Mouse (Mus musculus): Measurements from ENCODE around the gene Fgr. TPM values are rescaled to one million over a fixed set of nuclear protein-coding genes. Genes with fewer than 3 reads are reported as not detected.

Gene Fgr
- polyA plus RNA-seq, 1 experiment from 2014 or later, result 0.19 TPM

- Histone ChIP-seq H3K36me3 (peaks cover 11% of the 10 kb centered on the region; the same call in 1 of the 2 replicates), H3K9me3 (replicated peaks) (no peaks in the 10 kb centered on the region), H3K4me3 (no peak overlapping the region), H3K9ac (peak overlapping the region; percentile 40; the same call in 1 of the 2 replicates), H3K27me3 (replicated peaks) (no peaks in the 10 kb centered on the region), H3K4me1 (replicated peaks) (peaks cover 100% of the 10 kb centered on the region), H3K27ac (ENCODE audit: poor library complexity, severe bottlenecking) (no peak overlapping the region), H3K4me2 (no peak overlapping the region)
- 66% methylated on average over 3 of the region's 3 CpGs for WGBS
- ATAC-seq (ENCODE audit: insufficient number of reproducible peaks, low FRiP score), result no peak
These were observed 44.4 kb downstream of the Fgr start for GRCm38 (mm10) chr4:133018263-133018798.

DNA sequence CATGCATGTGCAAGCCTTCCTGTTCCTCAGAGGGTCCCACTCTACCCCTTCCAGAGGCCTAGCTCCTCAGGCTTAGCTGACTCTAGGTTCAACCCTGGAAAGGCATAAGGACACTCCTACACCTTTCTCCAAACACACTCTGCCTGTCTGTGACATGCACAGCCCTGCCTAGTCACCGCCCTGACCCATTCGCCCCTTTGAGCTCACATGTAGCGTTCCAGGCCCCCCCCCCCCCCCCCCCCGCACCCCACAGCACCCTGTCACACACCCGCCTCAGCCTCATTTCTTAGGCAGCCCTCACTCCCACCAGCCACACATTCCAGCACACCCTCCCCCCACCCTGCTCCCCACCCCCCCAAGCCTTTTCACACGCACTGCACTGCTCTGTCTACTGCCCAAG lies 46.8 kb downstream of the Fgr start:
- H3K27me3 ChIP-seq (replicated peaks), result no peaks in the 10 kb centered on the region
- H3K9ac ChIP-seq, result peak overlapping the region; percentile 49; the same call in 1 of the 2 replicates
- H3K36me3 ChIP-seq, result peaks cover 14% of the 10 kb centered on the region; the same call in 1 of the 2 replicates
- H3K4me1 ChIP-seq (replicated peaks), result peaks cover 100% of the 10 kb centered on the region
- H3K9me3 ChIP-seq (replicated peaks), result no peaks in the 10 kb centered on the region
- H3K4me2 ChIP-seq, result peak overlapping the region; percentile 23
- H3K27ac ChIP-seq (ENCODE audit: poor library complexity, severe bottlenecking), result peak overlapping the region; percentile 59; the same call in 1 of the 2 replicates
- H3K4me3 ChIP-seq, result no peak overlapping the region
- WGBS, result 32% methylated on average over 3 of the region's 6 CpGs
- no peak for ATAC-seq (ENCODE audit: insufficient number of reproducible peaks, low FRiP score)

- Histone ChIP-seq H3K9me3 (replicated peaks) (no peaks in the 10 kb centered on the region), H3K27ac (ENCODE audit: poor library complexity, severe bottlenecking) (peak overlapping the region; percentile 59; the same call in 1 of the 2 replicates), H3K4me3 (no peak overlapping the region), H3K4me2 (peak overlapping the region; percentile 46), H3K4me1 (replicated peaks) (peaks cover 100% of the 10 kb centered on the region), H3K27me3 (replicated peaks) (no peaks in the 10 kb centered on the region), H3K36me3 (peaks cover 15% of the 10 kb centered on the region; the same call in 1 of the 2 replicates), H3K9ac (peak overlapping the region; percentile 49; the same call in 1 of the 2 replicates)
- ATAC-seq (ENCODE audit: insufficient number of reproducible peaks, low FRiP score), result no peak
- WGBS, result 36% methylated on average over 9 of the region's 9 CpGs
These were observed 47.3 kb downstream of the Fgr start for GRCm38 (mm10) chr4:133021181-133021671.

- WGBS, result 31% methylated on average over 14 of the region's 14 CpGs
- Histone ChIP-seq H3K27ac (ENCODE audit: poor library complexity, severe bottlenecking) (no peak overlapping the region; the same call in 1 of the 2 replicates), H3K4me2 (peak overlapping the region; percentile 46), H3K9ac (peak overlapping the region; percentile 53), H3K27me3 (replicated peaks) (no peaks in the 10 kb centered on the region), H3K4me3 (0 out of 2 replicates have a peak overlapping the region, but pooled peaks have one; percentile 3), H3K4me1 (replicated peaks) (peaks cover 100% of the 10 kb centered on the region), H3K36me3 (peaks cover 15% of the 10 kb centered on the region; the same call in 1 of the 2 replicates), H3K9me3 (replicated peaks) (no peaks in the 10 kb centered on the region)
- ATAC-seq (ENCODE audit: insufficient number of reproducible peaks, low FRiP score), result no peak
These were observed 48.3 kb downstream of the Fgr start for GRCm38 (mm10) chr4:133022217-133022616.

- Histone ChIP-seq H3K27me3 (replicated peaks) (no peaks in the 10 kb centered on the region), H3K4me1 (replicated peaks) (peaks cover 100% of the 10 kb centered on the region), H3K9ac (0 out of 2 replicates have a peak overlapping the region, but pooled peaks have one; percentile 15), H3K4me2 (no peak overlapping the region), H3K4me3 (no peak overlapping the region), H3K9me3 (replicated peaks) (no peaks in the 10 kb centered on the region), H3K27ac (ENCODE audit: poor library complexity, severe bottlenecking) (no peak overlapping the region), H3K36me3 (peaks cover 20% of the 10 kb centered on the region; the same call in 1 of the 2 replicates)
- no peak for ATAC-seq (ENCODE audit: insufficient number of reproducible peaks, low FRiP score)
- WGBS, result 75% methylated on average over 14 of the region's 14 CpGs
These were observed 49.2 kb downstream of the Fgr start for GRCm38 (mm10) chr4:133022954-133023635.

DNA sequence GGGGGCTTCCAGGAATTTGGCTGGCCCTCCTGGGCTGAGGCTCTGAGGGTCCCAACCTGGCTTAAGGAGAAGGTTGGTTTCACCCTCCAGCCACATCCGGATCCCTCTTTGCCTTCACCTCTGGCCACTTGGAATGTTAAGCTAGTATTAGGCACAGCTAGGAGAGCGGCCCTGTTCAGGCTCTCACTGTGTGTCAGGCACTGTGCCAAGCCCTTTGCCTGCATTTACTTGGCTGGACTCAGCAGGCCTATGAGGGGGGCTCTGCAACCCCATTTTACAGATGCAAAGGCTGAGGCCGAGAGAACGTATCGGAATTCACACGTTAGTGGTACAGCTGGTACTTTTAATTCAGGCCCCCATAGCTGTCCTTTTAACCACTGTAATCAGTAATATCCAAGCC lies 49.7 kb downstream of the Fgr start:
- peaks cover 19% of the 10 kb centered on the region; the same call in 1 of the 2 replicates for H3K36me3 ChIP-seq
- no peak for ATAC-seq (ENCODE audit: insufficient number of reproducible peaks, low FRiP score)
- H3K27ac ChIP-seq (ENCODE audit: poor library complexity, severe bottlenecking), result no peak overlapping the region
- H3K4me2 ChIP-seq, result no peak overlapping the region
- no peak overlapping the region for H3K9ac ChIP-seq
- no peak overlapping the region for H3K4me3 ChIP-seq
- no peaks in the 10 kb centered on the region for H3K27me3 ChIP-seq (replicated peaks)
- H3K4me1 ChIP-seq (replicated peaks), result peaks cover 100% of the 10 kb centered on the region
- no peaks in the 10 kb centered on the region for H3K9me3 ChIP-seq (replicated peaks)
- 89% methylated on average over 6 of the region's 6 CpGs for WGBS

GRCm38 (mm10) chr4:133024404-133024803 lies 50.5 kb downstream of the Fgr start:
- ATAC-seq (ENCODE audit: insufficient number of reproducible peaks, low FRiP score), result no peak
- H3K4me1 ChIP-seq (replicated peaks), result peaks cover 100% of the 10 kb centered on the region
- peak overlapping the region; percentile 33; the same call in 1 of the 2 replicates for H3K4me2 ChIP-seq
- peak overlapping the region; percentile 64; the same call in 1 of the 2 replicates for H3K9ac ChIP-seq
- H3K27ac ChIP-seq (ENCODE audit: poor library complexity, severe bottlenecking), result peak overlapping the region; percentile 80
- H3K27me3 ChIP-seq (replicated peaks), result no peaks in the 10 kb centered on the region
- no peak overlapping the region for H3K4me3 ChIP-seq
- peaks cover 15% of the 10 kb centered on the region; the same call in 1 of the 2 replicates for H3K36me3 ChIP-seq
- H3K9me3 ChIP-seq (replicated peaks), result no peaks in the 10 kb centered on the region
- WGBS, result 33% methylated on average over 4 of the region's 4 CpGs

DNA sequence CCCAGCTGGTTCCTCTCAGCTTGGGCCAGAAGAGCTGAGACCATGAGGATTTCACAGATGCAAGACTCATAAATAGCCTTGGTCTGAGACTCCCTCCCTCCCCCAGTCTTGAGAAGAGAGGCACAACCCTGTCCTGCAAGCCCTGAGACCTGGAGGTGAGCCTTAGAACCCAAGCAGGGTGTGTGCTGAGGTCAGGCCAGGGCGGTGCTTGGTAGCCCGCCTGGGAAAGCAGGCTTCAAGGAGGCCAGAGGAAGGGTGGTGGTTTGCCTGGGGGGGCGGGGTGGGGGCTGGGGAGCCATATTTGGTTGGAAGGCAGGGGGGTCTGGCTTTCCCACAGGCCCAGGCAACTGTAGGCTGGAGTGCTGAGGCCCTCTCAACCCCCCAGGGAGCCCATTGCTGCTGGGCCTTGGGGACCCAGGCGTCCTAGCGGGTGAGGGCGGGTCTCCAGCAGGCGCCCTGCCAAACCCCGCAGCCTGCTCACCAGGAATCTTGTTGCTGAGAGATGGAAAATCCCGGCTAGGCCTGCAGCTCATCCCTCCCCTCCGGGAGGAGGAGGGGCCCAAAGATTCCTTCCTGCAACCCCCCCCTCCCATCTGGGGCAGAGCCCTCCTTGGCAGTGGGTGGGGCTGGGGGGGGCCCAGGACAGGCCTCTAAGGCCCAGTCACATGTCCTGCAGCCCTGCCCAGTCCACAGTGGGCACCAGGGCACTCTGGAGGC lies 51.2 kb downstream of the Fgr start:
- peak overlapping the region; percentile 64 for H3K9ac ChIP-seq
- H3K27me3 ChIP-seq (replicated peaks), result no peaks in the 10 kb centered on the region
- H3K4me1 ChIP-seq (replicated peaks), result peaks cover 100% of the 10 kb centered on the region
- H3K9me3 ChIP-seq (replicated peaks), result no peaks in the 10 kb centered on the region
- ATAC-seq (ENCODE audit: insufficient number of reproducible peaks, low FRiP score), result peak; percentile 49
- H3K4me2 ChIP-seq, result peak overlapping the region; percentile 33
- WGBS, result 14% methylated on average over 9 of the region's 10 CpGs
- peak overlapping the region; percentile 80 for H3K27ac ChIP-seq (ENCODE audit: poor library complexity, severe bottlenecking)
- H3K36me3 ChIP-seq, result peaks cover 11% of the 10 kb centered on the region; the same call in 1 of the 2 replicates
- no peak overlapping the region; the same call in 1 of the 2 replicates for H3K4me3 ChIP-seq

GRCm38 (mm10) chr4:133026272-133026671 lies 52.4 kb downstream of the Fgr start:
- Histone ChIP-seq H3K9ac (peak overlapping the region; percentile 64; the same call in 1 of the 2 replicates), H3K36me3 (peaks cover 15% of the 10 kb centered on the region), H3K4me2 (no peak overlapping the region), H3K9me3 (replicated peaks) (no peaks in the 10 kb centered on the region), H3K27me3 (replicated peaks) (no peaks in the 10 kb centered on the region), H3K4me3 (no peak overlapping the region), H3K27ac (ENCODE audit: poor library complexity, severe bottlenecking) (peak overlapping the region; percentile 80), H3K4me1 (replicated peaks) (peaks cover 89% of the 10 kb centered on the region)
- no peak for ATAC-seq (ENCODE audit: insufficient number of reproducible peaks, low FRiP score)
- 65% methylated on average over 10 of the region's 10 CpGs for WGBS

- no peak overlapping the region for H3K9ac ChIP-seq
- no peak for ATAC-seq (ENCODE audit: insufficient number of reproducible peaks, low FRiP score)
These were observed 53.0 kb downstream of the Fgr start for GRCm38 (mm10) chr4:133026826-133027375.

More at GRCm38 (mm10) chr4:133026826-133027375, 53.0 kb downstream of the Fgr start:
- Histone ChIP-seq H3K36me3 (peaks cover 21% of the 10 kb centered on the region), H3K27me3 (replicated peaks) (no peaks in the 10 kb centered on the region), H3K27ac (ENCODE audit: poor library complexity, severe bottlenecking) (peak overlapping the region; percentile 80), H3K4me2 (no peak overlapping the region), H3K9me3 (replicated peaks) (no peaks in the 10 kb centered on the region), H3K4me3 (no peak overlapping the region), H3K4me1 (replicated peaks) (peaks cover 83% of the 10 kb centered on the region)
- WGBS, result 6% methylated on average over 2 of the region's 2 CpGs

All from heart, embryonic 12.5 days (tissue).